Mouse (Mus musculus) liver, embryonic 16.5 days (tissue): ENCODE measurements at regions not wholly inside any gene's neighbourhood (a gene's known extent, or its start where the extent isn't known, plus 50 kb on each side); places are given as distances from the start of the nearest gene placed in this dataset.
A peak's percentile ranks its signal among the peaks of the same experiment; 100 is the strongest.

Experiments
- ATAC-seq: fragments of 200-750 bp; cut with Nextera tagmentation; 2 replicates; pipeline ENCODE4 v1.8.0; 2017; ENCODE audit warnings: low read depth, mild to moderate bottlenecking, moderate number of reproducible peaks, moderate library complexity
- H3K27ac ChIP-seq: fragments of 300-500 bp; sonication (generic); 2 replicates; pipeline ENCODE4 v1.5.1; 2014; ENCODE audit warnings: mild to moderate bottlenecking, low read length
- H3K27me3 ChIP-seq: fragments of 300-500 bp; sonication (generic); 2 replicates; pipeline ENCODE4 v1.6.1; 2014; ENCODE audit warnings: low read depth, low read length, mixed read lengths; ENCODE audit not compliant: control insufficient read depth, insufficient read depth
- H3K36me3 ChIP-seq: fragments of 300-500 bp; sonication (generic); 2 replicates; pipeline ENCODE4 v1.6.1; 2014; ENCODE audit warnings: mild to moderate bottlenecking; ENCODE audit not compliant: control insufficient read depth, insufficient read depth
- H3K4me1 ChIP-seq: fragments of 300-500 bp; sonication (generic); 2 replicates; pipeline ENCODE4 v1.6.1; 2014; ENCODE audit warnings: low read depth, low read length, mixed read lengths; ENCODE audit not compliant: control insufficient read depth
- H3K4me2 ChIP-seq: fragments of 300-500 bp; sonication (generic); 2 replicates; pipeline ENCODE4 v1.6.1; 2014; ENCODE audit warnings: low read depth, low read length, mixed read lengths
- H3K4me3 ChIP-seq: fragments of 300-500 bp; sonication (generic); 2 replicates; pipeline ENCODE4 v1.5.1; 2014; ENCODE audit warnings: low read depth, mild to moderate bottlenecking, low read length
- H3K9ac ChIP-seq: fragments of 300-500 bp; sonication (generic); 2 replicates; pipeline ENCODE4 v1.6.1; 2014; ENCODE audit warnings: low read depth, low read length
- H3K9me3 ChIP-seq: fragments of 300-500 bp; sonication (generic); replicated peaks from 2 replicates; pipeline ENCODE4 v1.6.1; 2016; ENCODE audit warnings: low read length; ENCODE audit not compliant: control insufficient read depth
- WGBS: fragments of 180-500 bp; shearing (Covaris S2); extraction: QIAGEN DNeasy Blood & Tissue Kit; methylation state at CpG from one replicate; pipeline ENCODE4 v1.1.7; 2014; ENCODE audit not compliant: insufficient replicate concordance; 5-methylcytosine and 5-hydroxymethylcytosine counted together

GRCm38 (mm10) chr17:84117756-84118155 is 70.0 kb downstream of the Zfp36l2 start:
- Histone ChIP-seq H3K36me3 (no peaks in the 10 kb centered on the region), H3K4me3 (no peak overlapping the region), H3K27me3 (no peaks in the 10 kb centered on the region), H3K27ac (peak overlapping the region; percentile 79), H3K4me2 (no peak overlapping the region; the same call in 1 of the 2 replicates), H3K9me3 (no peaks in the 10 kb centered on the region), H3K9ac (peak overlapping the region; percentile 43), H3K4me1 (peaks cover 72% of the 10 kb centered on the region)
- ATAC-seq: no peak; the same call in 1 of the 2 replicates
- WGBS: 33% methylated on average over 1 of the region's 1 CpGs

- Histone ChIP-seq H3K9me3 (no peaks in the 10 kb centered on the region), H3K27me3 (no peaks in the 10 kb centered on the region), H3K4me1 (peaks cover 83% of the 10 kb centered on the region), H3K9ac (peak overlapping the region; percentile 27; the same call in 1 of the 2 replicates), H3K27ac (peak overlapping the region; percentile 71), H3K36me3 (no peaks in the 10 kb centered on the region), H3K4me2 (peak overlapping the region; percentile 2; the same call in 1 of the 2 replicates), H3K4me3 (no peak overlapping the region)
- 13% methylated on average over 17 of the region's 17 CpGs for WGBS
- peak; percentile 44 for ATAC-seq
These were observed 71.1 kb downstream of the Zfp36l2 start for GRCm38 (mm10) chr17:84116340-84117279.

- peak overlapping the region; percentile 71 for H3K27ac ChIP-seq
- H3K9ac ChIP-seq: peak overlapping the region; percentile 27; the same call in 1 of the 2 replicates
- no peak for ATAC-seq
- peaks cover 84% of the 10 kb centered on the region for H3K4me1 ChIP-seq
- no peak overlapping the region for H3K4me3 ChIP-seq
- no peaks in the 10 kb centered on the region for H3K36me3 ChIP-seq
- 32% methylated on average over 3 of the region's 3 CpGs for WGBS
- peak overlapping the region; percentile 2; the same call in 1 of the 2 replicates for H3K4me2 ChIP-seq
- no peaks in the 10 kb centered on the region for H3K27me3 ChIP-seq
- H3K9me3 ChIP-seq: no peaks in the 10 kb centered on the region
These were observed 71.8 kb downstream of the Zfp36l2 start for GRCm38 (mm10) chr17:84115957-84116339.

- H3K9ac ChIP-seq: no peak overlapping the region
- no peaks in the 10 kb centered on the region for H3K9me3 ChIP-seq
- no peak overlapping the region for H3K4me3 ChIP-seq
- 21% methylated on average over 8 of the region's 8 CpGs for WGBS
- H3K36me3 ChIP-seq: no peaks in the 10 kb centered on the region
- ATAC-seq: no peak
- H3K27me3 ChIP-seq: no peaks in the 10 kb centered on the region
- H3K27ac ChIP-seq: peak overlapping the region; percentile 54
- peaks cover 81% of the 10 kb centered on the region for H3K4me1 ChIP-seq
- H3K4me2 ChIP-seq: no peak overlapping the region
These were observed 72.6 kb downstream of the Zfp36l2 start for GRCm38 (mm10) chr17:84115133-84115532.

- 0 out of 2 replicates have a peak, but pooled peaks have one; percentile 0 for ATAC-seq
- Histone ChIP-seq H3K27me3 (no peaks in the 10 kb centered on the region), H3K36me3 (no peaks in the 10 kb centered on the region), H3K4me3 (no peak overlapping the region), H3K9me3 (no peaks in the 10 kb centered on the region), H3K4me1 (peaks cover 75% of the 10 kb centered on the region), H3K4me2 (no peak overlapping the region), H3K9ac (no peak overlapping the region), H3K27ac (peak overlapping the region; percentile 54)
- 42% methylated on average over 9 of the region's 9 CpGs for WGBS
These were observed 73.3 kb downstream of the Zfp36l2 start for GRCm38 (mm10) chr17:84114279-84114994.

- H3K27me3 ChIP-seq: no peaks in the 10 kb centered on the region
- no peak overlapping the region for H3K4me2 ChIP-seq
- H3K9me3 ChIP-seq: no peaks in the 10 kb centered on the region
- H3K9ac ChIP-seq: no peak overlapping the region
- H3K36me3 ChIP-seq: no peaks in the 10 kb centered on the region
- WGBS: 9% methylated on average over 8 of the region's 8 CpGs
- H3K4me1 ChIP-seq: peaks cover 68% of the 10 kb centered on the region
- ATAC-seq: peak; percentile 80
- H3K27ac ChIP-seq: no peak overlapping the region
- H3K4me3 ChIP-seq: no peak overlapping the region
These were observed 74.0 kb downstream of the Zfp36l2 start for GRCm38 (mm10) chr17:84113608-84114278.

- no peaks in the 10 kb centered on the region for H3K36me3 ChIP-seq
- no peaks in the 10 kb centered on the region for H3K27me3 ChIP-seq
- 48% methylated on average over 6 of the region's 6 CpGs for WGBS
- H3K9me3 ChIP-seq: no peaks in the 10 kb centered on the region
- no peak overlapping the region for H3K4me2 ChIP-seq
- H3K4me3 ChIP-seq: no peak overlapping the region
- peaks cover 56% of the 10 kb centered on the region for H3K4me1 ChIP-seq
- H3K27ac ChIP-seq: peak overlapping the region; percentile 8; the same call in 1 of the 2 replicates
- H3K9ac ChIP-seq: no peak overlapping the region
- ATAC-seq: no peak
These were observed 75.2 kb downstream of the Zfp36l2 start for GRCm38 (mm10) chr17:84112411-84113031.

GRCm38 (mm10) chr17:84111787-84112370 is 75.9 kb downstream of the Zfp36l2 start:
- H3K4me2 ChIP-seq: no peak overlapping the region
- H3K4me1 ChIP-seq: peaks cover 51% of the 10 kb centered on the region
- no peaks in the 10 kb centered on the region for H3K36me3 ChIP-seq
- ATAC-seq: no peak
- no peaks in the 10 kb centered on the region for H3K27me3 ChIP-seq
- H3K9me3 ChIP-seq: no peaks in the 10 kb centered on the region
- 76% methylated on average over 9 of the region's 10 CpGs for WGBS
- no peak overlapping the region for H3K4me3 ChIP-seq
- H3K27ac ChIP-seq: peak overlapping the region; percentile 8; the same call in 1 of the 2 replicates
- H3K9ac ChIP-seq: no peak overlapping the region
